26 mouse cellular contexts compared by ENCODE assay signal in genomic region chr11:78431176-78431575, GRCm38 (mm10). TPM values are rescaled to one million over a fixed set of nuclear protein-coding genes. Genes with fewer than 3 reads are reported as not detected.
DNase-seq lines count a peak whose midpoint lies in the region; ATAC-seq and TF ChIP-seq lines count a peak whose summit lies in the region.
"Had no signal": no experiment of that assay in that cellular context is flagged by ENCODE, and none has a peak within 500 bp of the region (broad histone marks: within the 10 kb centered on the region; RNA-seq: fewer than 3 reads in every experiment).

No protein-coding gene starts in this region.

- H3K9me3 ChIP-seq in liver, postnatal 0 days (ENCODE audit: low read length), result no peaks in the 10 kb centered on the region
- H3K9me3 ChIP-seq: embryonic facial prominence, embryonic 13.5 days; forebrain, embryonic 12.5 days; hindbrain, embryonic 12.5 days; limb, embryonic 12.5 days; midbrain, embryonic 12.5 days had no signal

- no peak for TF ChIP-seq EP300 in liver, postnatal 0 days (IDR thresholded peaks at IDR 0.05; ENCODE audit: low read depth)

- no peak overlapping the region for H3K4me2 ChIP-seq in liver, postnatal 0 days (ENCODE audit: low read depth, low read length)
- H3K4me2 ChIP-seq: embryonic facial prominence, embryonic 13.5 days; forebrain, embryonic 12.5 days; hindbrain, embryonic 12.5 days; limb, embryonic 12.5 days; liver, embryonic 11.5 days; midbrain, embryonic 12.5 days had no signal

- H3K36me3 ChIP-seq in liver, postnatal 0 days (replicated peaks; ENCODE audit: insufficient read depth, low read length), result no peaks in the 10 kb centered on the region
- H3K36me3 ChIP-seq: embryonic facial prominence, embryonic 13.5 days; forebrain, embryonic 12.5 days; hindbrain, embryonic 12.5 days; limb, embryonic 12.5 days; midbrain, embryonic 12.5 days had no signal

- H3K9ac ChIP-seq in liver, postnatal 0 days (replicated peaks), result no peak overlapping the region
- H3K9ac ChIP-seq: embryonic facial prominence, embryonic 13.5 days; forebrain, embryonic 12.5 days; hindbrain, embryonic 12.5 days; limb, embryonic 12.5 days; midbrain, embryonic 12.5 days had no signal

- 81% methylated on average over 10 of the region's 10 CpGs for WGBS in lung, adult 2 months
- WGBS in liver, postnatal 0 days (ENCODE audit: insufficient replicate concordance), result 81% methylated on average over 10 of the region's 10 CpGs

- H3K27me3 ChIP-seq in liver, postnatal 0 days (ENCODE audit: insufficient read depth, low read length), result no peaks in the 10 kb centered on the region; the same call in 1 of the 2 replicates
- H3K27me3 ChIP-seq: embryonic facial prominence, embryonic 13.5 days; forebrain, embryonic 12.5 days; limb, embryonic 12.5 days; midbrain, embryonic 12.5 days had no signal

- no peak overlapping the region for H3K4me3 ChIP-seq in lung, adult 2 months (replicated peaks; ENCODE audit: extremely low read depth, low read depth, low read length)
- H3K4me3 ChIP-seq in liver, postnatal 0 days (ENCODE audit: low read depth, low read length), result no peak overlapping the region
- H3K4me3 ChIP-seq: embryonic facial prominence, embryonic 13.5 days; erythroblast, embryonic 14.5 days; forebrain, embryonic 12.5 days; heart, adult 2 months; hindbrain, embryonic 12.5 days; limb, embryonic 12.5 days; midbrain, embryonic 12.5 days had no signal

- DNase-seq in cerebellum, postnatal 25 days, result peak; percentile 27 to 57
- DNase-seq in cerebellum, adult 8-10 months, result no peak
- DNase-seq in NIH3T3 (ENCODE audit: low read depth), result peak; percentile 24
- peak; percentile 71 to 79 for DNase-seq in kidney, adult 8-10 months
- DNase-seq in kidney, postnatal 4 days, result peak; percentile 53 to 72
- DNase-seq in lung, adult 2 months, result no peak
- DNase-seq in liver, postnatal 0 days, result no peak
- DNase-seq in neural tube, embryonic 10.5 days (ENCODE audit: extremely low spot score, low spot score), result no peak
- DNase-seq: adrenal gland, postnatal 10 days; cerebellum, adult 9-11 months; embryo, embryonic 11 days; gastrocnemius, postnatal 36 days; heart, adult 2 months; lung, adult 18-20 months; lung, postnatal 14 days; thymus, postnatal 36 days had no signal

- H3K4me1 ChIP-seq in lung, adult 2 months (ENCODE audit: control insufficient read depth, insufficient read depth, low read length), result peaks cover 4% of the 10 kb centered on the region; the same call in 1 of the 2 replicates
- peaks cover 4% of the 10 kb centered on the region for H3K4me1 ChIP-seq in liver, postnatal 0 days (ENCODE audit: insufficient read depth)

- ATAC-seq in liver, postnatal 0 days, result no peak

- TF ChIP-seq POLR2A in lung, adult 2 months (IDR thresholded peaks at IDR 0.05; ENCODE audit: borderline replicate concordance, extremely low read depth, low read depth, low read length), result no peak

- no peak overlapping the region for H3K27ac ChIP-seq in liver, postnatal 0 days (ENCODE audit: low read depth)
- H3K27ac ChIP-seq: embryonic facial prominence, embryonic 13.5 days; forebrain, embryonic 12.5 days; heart, adult 2 months; hindbrain, embryonic 12.5 days; limb, embryonic 12.5 days; midbrain, embryonic 12.5 days had no signal

- TF ChIP-seq CTCF in lung, adult 2 months (IDR thresholded peaks at IDR 0.05; ENCODE audit: insufficient read depth, low read length), result no peak
- no peak for TF ChIP-seq CTCF in liver, postnatal 0 days (IDR thresholded peaks at IDR 0.05; ENCODE audit: low read depth)

RNA-seq across cellular contexts. Expression of gene Slc13a2, which starts 9.2 kb away (rescaled TPM):
- polyA plus RNA-seq in lung, adult 2 months (2012; rRNA removed), result 1.5 and 1.9 TPM in 2 replicates
- 0.07 and 0.08 TPM in 2 replicates for polyA plus RNA-seq in liver, postnatal 0 days (2015; fragmentation: Nextera tagmentation; extraction: Ambion mirVana)
- polyA plus RNA-seq: brain, embryonic 14.5 days; embryonic facial prominence, embryonic 13.5 days; erythroblast, embryonic 14.5 days; forebrain, embryonic 12.5 days; heart, embryonic 14.5 days; hindbrain, embryonic 12.5 days; limb, embryonic 12.5 days; liver, embryonic 11.5 days; midbrain, embryonic 12.5 days had no signal

RNA-seq across cellular contexts. Expression of gene Slc46a1, which starts 34.3 kb away (rescaled TPM):
- polyA plus RNA-seq in lung, adult 2 months (2012; rRNA removed), result 14.0 and 19.4 TPM in 2 replicates
- 20.5 and 22.3 TPM in 2 replicates for polyA plus RNA-seq in liver, postnatal 0 days (2015; fragmentation: Nextera tagmentation; extraction: Ambion mirVana)

RNA-seq across cellular contexts. Expression of gene Foxn1, which starts 44.8 kb away (rescaled TPM):
- polyA plus RNA-seq in lung, adult 2 months (2012; rRNA removed), result 0.62 TPM in 1 of 2 replicates, not detected in the other
- not detected in 2 replicates for polyA plus RNA-seq in liver, postnatal 0 days (2015; fragmentation: Nextera tagmentation; extraction: Ambion mirVana)
- polyA plus RNA-seq: erythroblast, embryonic 14.5 days; forebrain, embryonic 12.5 days; heart, adult 2 months; heart, embryonic 14.5 days; hindbrain, embryonic 12.5 days; limb, embryonic 12.5 days; liver, embryonic 11.5 days; midbrain, embryonic 12.5 days; spleen, adult 2 months had no signal

Comparison
In these comparisons a context has a peak if more than half of its experiments do, and no peak if none do; other contexts are left out.
1. DNase-seq: peak in cerebellum, postnatal 25 days (2 of 2), NIH3T3 (single experiment), kidney, adult 8-10 months (2 of 2) and kidney, postnatal 4 days (2 of 2); none in cerebellum, adult 8-10 months (single experiment), lung, adult 2 months (single experiment), liver, postnatal 0 days (single experiment) and neural tube, embryonic 10.5 days (single experiment).